ENCODE assay signal across 8 mouse cellular contexts in the genomic region with DNA sequence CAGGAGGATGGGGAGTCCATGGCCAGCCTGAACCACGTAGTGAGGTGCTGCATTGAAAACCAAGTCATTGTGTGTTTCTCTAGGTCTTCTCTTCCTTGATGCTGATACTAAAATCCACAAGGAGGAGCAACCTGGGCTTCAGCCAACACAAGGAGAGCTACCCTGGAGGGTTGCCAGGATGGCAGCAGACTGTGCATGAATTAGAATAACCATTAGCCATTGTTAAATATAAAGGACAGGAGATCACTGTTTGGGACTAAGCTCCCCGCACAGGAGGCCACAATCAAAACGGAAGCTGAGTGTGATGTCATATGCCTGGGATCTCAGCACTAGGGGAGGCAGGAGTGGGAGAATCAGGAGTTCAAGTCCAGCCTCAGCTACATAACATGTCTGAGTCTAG. TPM values are rescaled to one million over a fixed set of nuclear protein-coding genes. Genes with fewer than 3 reads are reported as not detected.
DNase-seq lines count a peak whose midpoint lies in the region; ATAC-seq and TF ChIP-seq lines count a peak whose summit lies in the region.

No protein-coding gene starts in this region.

- no peaks in the 10 kb centered on the region for H3K9me3 ChIP-seq in kidney, embryonic 16.5 days (ENCODE audit: low read length)

- H3K4me1 ChIP-seq in kidney, embryonic 16.5 days (ENCODE audit: insufficient read depth, low read length), result peaks cover 6% of the 10 kb centered on the region; the same call in 1 of the 2 replicates

- no peak for ATAC-seq in kidney, embryonic 16.5 days (ENCODE audit: low FRiP score, low TSS enrichment)
- no peak for ATAC-seq in erythroid progenitor cell, adult 5-6 weeks (replicated peaks; ENCODE audit: low FRiP score, poor library complexity, severe bottlenecking)

- H3K27ac ChIP-seq in kidney, embryonic 16.5 days (ENCODE audit: low read length), result no peak overlapping the region
- H3K27ac ChIP-seq in layer of hippocampus, adult 2 months, result no peak overlapping the region

- no peaks in the 10 kb centered on the region for H3K36me3 ChIP-seq in kidney, embryonic 16.5 days (ENCODE audit: insufficient read depth, low read length)

- peak; percentile 51 for DNase-seq in kidney, adult 11 months
- DNase-seq in Muller cell, postnatal 12 days (ENCODE audit: inconsistent ontology term), result peak; percentile 57
- peak; percentile 53 for DNase-seq in cerebellum, adult 9-10 months
- peak; percentile 72 to 80 for DNase-seq in kidney, postnatal 25 days
- no peak for DNase-seq in layer of hippocampus, adult 2 months (ENCODE audit: low spot score in 2 of 2)
- no peak for DNase-seq in embryo, embryonic 10.5 days (ENCODE audit: low spot score)

- no peak overlapping the region for H3K9ac ChIP-seq in kidney, embryonic 16.5 days (replicated peaks; ENCODE audit: low read length)

- H3K4me3 ChIP-seq in kidney, embryonic 16.5 days (ENCODE audit: low read length), result no peak overlapping the region
- no peak overlapping the region for H3K4me3 ChIP-seq in layer of hippocampus, adult 2 months

- no peaks in the 10 kb centered on the region for H3K27me3 ChIP-seq in kidney, embryonic 16.5 days (ENCODE audit: insufficient read depth, low read length)

- 28% methylated on average over 3 of the region's 3 CpGs for WGBS in kidney, embryonic 16.5 days

- no peak for TF ChIP-seq CTCF in layer of hippocampus, adult 2 months (conservative IDR thresholded peaks at IDR 0.05)

- H3K4me2 ChIP-seq in kidney, embryonic 16.5 days (replicated peaks; ENCODE audit: low read depth, low read length), result no peak overlapping the region

RNA-seq across cellular contexts. Expression of gene Pik3cb, which starts 13.2 kb away (rescaled TPM):
- polyA plus RNA-seq in kidney, embryonic 16.5 days (2015; fragmentation: Nextera tagmentation; extraction: Ambion mirVana), result 0.81 and 0.90 TPM in 2 replicates
- total RNA-seq in erythroid progenitor cell, adult 5-6 weeks (2015; ENCODE audit: low replicate concordance), result 15.5 and 21.3 TPM in 2 replicates
- total RNA-seq in erythroid progenitor cell, adult 5-6 weeks (2017; ENCODE audit: low replicate concordance), result 8.6 and 14.9 TPM in 2 replicates
- 10 to 100 TPM; 28.2 to 28.3 TPM for total RNA-seq in layer of hippocampus, adult 2 months (2021)

Comparison
In these comparisons a context has a peak if more than half of its experiments do, and no peak if none do; other contexts are left out.
1. DNase-seq: peak in kidney, adult 11 months (single experiment), Muller cell, postnatal 12 days (single experiment), cerebellum, adult 9-10 months (single experiment) and kidney, postnatal 25 days (2 of 2); none in layer of hippocampus, adult 2 months (0 of 2) and embryo, embryonic 10.5 days (single experiment).